Mouse (Mus musculus): ENCODE measurements at regions not wholly inside any gene's neighbourhood (a gene's known extent, or its start where the extent isn't known, plus 50 kb on each side); places are given as distances from the start of the nearest gene placed in this dataset.

GRCm38 (mm10) chr14:67550462-67551185 lies 1541.6 kb upstream of the Gulo start:
- DNase-seq (ENCODE audit: low spot score), result no peak

- no peak for DNase-seq (ENCODE audit: low spot score)
Observed at GRCm38 (mm10) chr14:67548750-67549149, 1539.7 kb upstream of the Gulo start.

GRCm38 (mm10) chr14:67545036-67545435 lies 1536.0 kb upstream of the Gulo start:
- DNase-seq (ENCODE audit: low spot score), result no peak

- no peak for DNase-seq (ENCODE audit: low spot score)
Observed at GRCm38 (mm10) chr14:67541271-67541711, 1532.3 kb upstream of the Gulo start.

- no peak for DNase-seq (ENCODE audit: low spot score)
Observed at GRCm38 (mm10) chr14:67538696-67539095, 1529.7 kb upstream of the Gulo start.

GRCm38 (mm10) chr14:67536787-67537659 lies 1528.0 kb upstream of the Gulo start:
- no peak for DNase-seq (ENCODE audit: low spot score)

GRCm38 (mm10) chr14:67506729-67507395 lies 1497.9 kb upstream of the Gulo start:
- DNase-seq (ENCODE audit: low spot score), result no peak

GRCm38 (mm10) chr14:67492086-67492485 lies 1483.1 kb upstream of the Gulo start:
- DNase-seq (ENCODE audit: low spot score), result no peak

- no peak for DNase-seq (ENCODE audit: low spot score)
Observed at GRCm38 (mm10) chr14:67486676-67487075, 1477.7 kb upstream of the Gulo start.

- DNase-seq (ENCODE audit: low spot score), result no peak
Observed at GRCm38 (mm10) chr14:67485449-67485800, 1476.4 kb upstream of the Gulo start.

GRCm38 (mm10) chr14:67484533-67485448 lies 1475.8 kb upstream of the Gulo start:
- no peak for DNase-seq (ENCODE audit: low spot score)

All from urinary bladder, postnatal 25 days (tissue).